Mouse (Mus musculus) bone marrow macrophage, adult 2 months (primary cell): ENCODE data around the gene Ptchd1. TPM values are rescaled to one million over a fixed set of nuclear protein-coding genes. Genes with fewer than 3 reads are reported as not detected.
A peak's percentile ranks its signal among the peaks of the same experiment; 100 is the strongest.

Source experiments
- H3K27ac ChIP-seq: 2 replicates; pipeline ENCODE4 v1.5.1; 2012; ENCODE audit warnings: low read depth, low read length; ENCODE audit not compliant: insufficient read depth
- H3K4me1 ChIP-seq: 2 replicates; pipeline ENCODE4 v1.6.1; 2012; ENCODE audit warnings: low read length; ENCODE audit not compliant: control insufficient read depth, insufficient read depth
- H3K4me3 ChIP-seq: 2 replicates; pipeline ENCODE4 v1.5.1; 2012; ENCODE audit warnings: mild to moderate bottlenecking, low read length, moderate library complexity; ENCODE audit not compliant: insufficient read depth
- CTCF ChIP-seq: IDR thresholded peaks from 2 replicates; pipeline ENCODE4 v1.5.1; 2012; ENCODE audit warnings: low read depth, mild to moderate bottlenecking, low read length, moderate library complexity
- POLR2A ChIP-seq: IDR thresholded peaks from 2 replicates; pipeline ENCODE4 v1.6.1; 2012; ENCODE audit warnings: mild to moderate bottlenecking, low read depth, low read length, borderline replicate concordance
- polyA plus RNA-seq: library from polyadenylated mRNA; stranded (reverse); fragments of >200 nt; gene quantifications from 2 replicates; pipeline ENCODE4 v1.2.4, GENCODE M21; 2012; ENCODE audit not compliant: missing spikeins, insufficient read depth, insufficient read length

Gene Ptchd1
- polyA plus RNA-seq, 1 experiment, result 11.1 TPM

DNA sequence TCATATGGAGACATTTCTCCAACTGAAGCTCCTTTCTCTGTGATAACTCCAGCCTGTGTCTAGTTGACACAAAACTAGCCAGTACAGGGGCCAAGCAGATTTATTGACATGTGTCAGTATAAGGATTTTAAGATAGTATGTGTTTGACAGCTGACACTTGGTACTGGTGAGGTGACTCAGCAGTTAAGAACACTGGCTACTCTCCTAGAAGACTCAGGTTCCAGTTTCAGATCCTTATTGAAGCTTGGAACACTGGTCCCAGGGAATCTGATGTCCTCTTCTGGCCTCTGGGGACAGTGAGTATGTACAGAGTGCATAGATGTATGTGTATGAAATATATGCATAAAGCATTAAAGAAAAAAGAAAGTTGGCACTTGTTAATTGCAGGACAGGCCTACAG, 27.2 kb downstream of the Ptchd1 start:
- peaks cover 15% of the 10 kb centered on the region for H3K4me1 ChIP-seq
- no peak overlapping the region for H3K27ac ChIP-seq
- TF ChIP-seq CTCF, result no peak
- no peak for TF ChIP-seq POLR2A
- no peak overlapping the region for H3K4me3 ChIP-seq

DNA sequence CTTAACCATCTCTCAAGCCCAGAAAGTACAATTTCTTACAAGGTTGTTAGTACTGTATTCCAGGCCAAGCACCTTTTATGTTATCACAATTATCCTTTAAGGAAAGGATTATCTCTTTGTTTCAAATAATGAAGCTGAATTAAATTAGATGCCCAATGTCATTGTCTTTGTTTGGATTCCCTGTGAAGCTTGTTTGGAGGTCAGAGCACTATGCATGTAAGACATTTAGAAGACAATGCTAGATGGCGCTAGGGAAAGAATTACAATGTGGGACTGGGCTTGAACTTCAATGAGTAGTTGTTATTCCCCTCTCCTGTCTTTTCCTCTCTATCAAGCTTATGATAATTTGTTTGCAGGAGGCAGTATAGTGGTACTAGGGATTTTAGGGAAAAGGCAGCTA, 28.9 kb downstream of the Ptchd1 start:
- Histone ChIP-seq H3K27ac (no peak overlapping the region), H3K4me3 (no peak overlapping the region), H3K4me1 (peaks cover 18% of the 10 kb centered on the region)
- TF ChIP-seq POLR2A (no peak), CTCF (no peak)

DNA sequence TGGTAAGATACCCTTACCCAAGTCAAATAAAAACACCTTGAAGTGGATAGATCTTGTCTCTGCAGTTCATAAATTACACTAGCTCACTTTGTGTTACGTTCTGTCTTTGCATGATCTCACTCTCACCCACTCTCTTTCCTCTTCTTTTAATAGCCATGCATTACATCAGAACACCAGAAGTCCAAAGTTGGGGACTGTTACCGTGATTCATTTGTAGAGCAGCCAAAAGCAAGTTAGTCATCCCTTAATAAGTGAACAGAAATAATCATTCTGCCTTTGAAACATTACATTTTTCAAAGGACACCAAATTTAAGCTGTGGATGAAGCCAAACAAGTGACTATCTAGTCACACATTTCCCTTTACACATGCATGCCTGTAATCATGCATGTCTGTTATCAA, 31.1 kb downstream of the Ptchd1 start:
- no peak overlapping the region; the same call in 1 of the 2 replicates for H3K27ac ChIP-seq
- no peak for TF ChIP-seq POLR2A
- no peak overlapping the region for H3K4me3 ChIP-seq
- H3K4me1 ChIP-seq, result peaks cover 18% of the 10 kb centered on the region

DNA sequence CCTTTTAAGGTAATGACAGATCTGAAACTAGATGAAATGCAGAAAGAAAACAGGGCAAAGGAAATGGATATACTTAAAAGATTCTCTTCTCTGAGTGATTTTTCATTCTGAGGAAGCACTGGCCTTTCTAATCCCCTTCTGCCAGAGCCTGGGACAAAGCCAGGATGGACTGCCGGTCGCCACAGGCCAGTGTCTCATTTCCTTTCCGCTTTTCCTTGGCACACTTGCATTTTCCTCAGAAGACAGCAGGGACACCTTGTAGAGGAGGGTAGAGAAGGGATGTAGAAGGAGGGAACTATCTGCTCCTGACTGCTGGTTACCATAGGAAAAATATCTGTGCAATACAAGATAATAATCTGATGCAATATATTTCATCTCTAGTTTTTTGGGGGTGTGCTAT, 32.1 kb downstream of the Ptchd1 start:
- TF ChIP-seq CTCF, result no peak
- Histone ChIP-seq H3K27ac (no peak overlapping the region), H3K4me3 (no peak overlapping the region), H3K4me1 (peaks cover 18% of the 10 kb centered on the region)

DNA sequence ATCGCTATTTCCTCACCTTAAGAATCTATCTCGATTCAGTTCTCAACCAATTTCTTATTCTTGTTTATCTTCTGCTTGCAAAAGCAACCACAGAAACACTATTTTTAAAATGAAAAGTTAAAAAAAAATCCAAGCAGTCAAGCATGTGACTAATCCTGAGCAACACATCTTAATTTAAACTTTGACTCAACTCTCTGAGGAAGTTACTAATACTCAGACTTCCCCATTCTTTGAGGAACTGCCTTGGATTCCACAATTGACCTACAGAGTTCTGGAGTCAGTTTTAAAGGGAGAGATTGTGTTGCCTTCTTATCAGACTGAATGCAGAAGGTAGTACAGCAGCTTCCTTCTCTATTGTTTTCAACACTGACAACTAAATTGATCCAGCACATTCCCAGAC, 39.0 kb downstream of the Ptchd1 start:
- H3K4me3 ChIP-seq, result no peak overlapping the region
- H3K27ac ChIP-seq, result peak overlapping the region; percentile 86
- no peak for TF ChIP-seq POLR2A
- TF ChIP-seq CTCF, result no peak
- H3K4me1 ChIP-seq, result peaks cover 7% of the 10 kb centered on the region

DNA sequence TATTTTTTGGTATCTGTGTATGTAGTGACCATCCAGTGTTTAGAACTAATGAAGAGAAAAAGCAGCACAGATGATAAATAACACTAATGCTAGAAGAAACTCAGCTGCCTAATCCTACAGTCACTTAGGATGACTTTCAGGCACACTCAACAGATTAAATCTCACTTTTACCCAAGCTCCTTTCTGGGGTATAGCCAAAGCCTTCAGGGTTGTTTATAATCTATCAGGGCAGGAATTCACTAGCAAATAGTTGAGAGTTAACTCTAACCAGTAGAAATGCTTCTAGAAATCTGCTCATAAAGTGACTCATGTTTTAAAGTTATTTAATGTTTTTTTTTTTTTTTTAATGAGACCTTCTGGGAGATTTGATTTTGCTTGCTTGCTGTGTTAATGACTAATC, 43.8 kb downstream of the Ptchd1 start:
- TF ChIP-seq POLR2A (no peak), CTCF (no peak)
- H3K4me3 ChIP-seq, result no peak overlapping the region
- no peak overlapping the region for H3K27ac ChIP-seq
- peaks cover 2% of the 10 kb centered on the region; the same call in 1 of the 2 replicates for H3K4me1 ChIP-seq

DNA sequence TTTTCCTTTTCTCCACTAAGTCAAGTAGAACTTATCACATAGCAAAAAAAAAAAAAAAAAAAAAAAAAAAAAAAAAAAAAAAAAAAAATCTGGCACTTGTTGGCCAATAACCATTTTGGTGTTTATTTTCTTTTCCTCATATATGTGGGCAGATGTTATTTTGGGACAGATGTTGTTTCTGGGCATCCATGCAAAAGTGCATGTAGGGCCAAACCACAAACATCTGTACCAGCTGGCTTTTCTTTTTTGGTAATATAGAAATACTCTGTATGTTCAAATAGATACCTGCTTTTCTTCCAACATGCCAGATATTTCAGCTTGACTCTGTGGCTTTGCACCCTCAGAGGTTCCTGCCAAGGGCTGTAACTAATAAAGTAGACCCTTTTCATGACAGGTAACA, 51.2 kb downstream of the Ptchd1 start:
- H3K27ac ChIP-seq, result no peak overlapping the region
- H3K4me3 ChIP-seq, result no peak overlapping the region
- TF ChIP-seq POLR2A (no peak), CTCF (no peak)
- no peaks in the 10 kb centered on the region for H3K4me1 ChIP-seq

DNA sequence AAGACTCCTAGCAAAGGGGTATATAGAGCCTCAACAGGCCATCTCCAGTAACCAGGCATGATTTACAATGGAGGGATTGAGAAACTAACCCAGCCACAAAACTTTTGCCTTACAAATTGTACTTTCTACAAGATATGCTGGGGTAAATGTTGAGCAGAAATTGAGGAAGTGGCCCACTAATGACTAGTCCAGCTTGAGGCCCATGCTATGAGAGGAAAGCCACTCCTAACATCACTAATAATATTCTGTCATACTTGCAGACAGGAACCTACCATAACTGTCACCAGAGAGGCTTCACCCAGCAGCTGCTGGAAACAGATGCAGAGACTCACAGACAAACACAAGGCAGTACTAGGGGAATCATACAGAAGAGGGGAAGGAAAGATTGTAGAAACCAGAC, 79.8 kb downstream of the Ptchd1 start:
- Histone ChIP-seq H3K4me1 (0 out of 2 replicates have a peak, but pooled peaks cover 2% of the 10 kb centered on the region), H3K4me3 (no peak overlapping the region), H3K27ac (0 out of 2 replicates have a peak overlapping the region, but pooled peaks have one; percentile 19)
- TF ChIP-seq CTCF, result no peak
- TF ChIP-seq POLR2A, result no peak

Other genes with a start within 250 kb of the Ptchd1 start
- gene Gm15155, start 927 bp upstream of the Ptchd1 start, polyA plus RNA-seq, result not detected in 2 replicates